Mouse (Mus musculus): ENCODE results near the gene Tnfrsf11a. TPM values are rescaled to one million over a fixed set of nuclear protein-coding genes. Genes with fewer than 3 reads are reported as not detected.
"Not testable (repeated sequence)": the region's sequence is repeated elsewhere in the genome, so short reads cannot be mapped to it uniquely, and the experiment has no call there.

Tnfrsf11a gene
- polyA plus RNA-seq, 1 experiment from 2014 or later, result 0.38 TPM

DNA sequence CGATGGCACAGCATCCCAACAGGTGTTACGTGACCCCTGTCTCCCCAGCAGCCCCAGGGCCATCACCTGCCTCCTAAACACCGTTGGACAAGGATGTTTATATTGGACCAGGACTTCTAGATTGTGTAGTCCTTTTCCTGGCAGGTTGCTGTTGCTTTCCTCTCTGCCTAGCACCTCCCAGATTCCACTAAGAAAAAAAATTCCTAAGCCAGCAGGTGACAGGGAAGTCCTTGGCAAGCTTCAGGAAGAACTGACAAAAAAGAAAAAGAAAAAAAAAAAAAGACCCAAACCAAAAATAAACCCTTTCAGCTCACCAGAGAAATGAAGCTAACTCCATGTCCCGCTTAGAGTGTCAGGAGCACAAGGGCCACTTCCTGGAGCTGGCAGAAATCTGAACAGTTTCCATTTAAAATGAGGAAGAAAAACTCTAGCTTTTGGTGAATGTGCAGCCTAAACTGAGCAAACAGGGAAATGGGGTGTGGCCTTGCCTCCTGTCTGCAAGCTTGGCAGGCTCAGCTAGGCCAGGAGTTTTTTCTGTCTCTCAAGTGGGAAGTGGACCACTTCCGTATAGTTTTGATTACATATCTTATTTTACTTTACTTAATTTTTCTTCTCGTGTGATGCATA, 6.3 kb downstream of the Tnfrsf11a start:
- no peak overlapping the region for H3K4me2 ChIP-seq
- WGBS (ENCODE audit: insufficient replicate concordance), result 29% methylated on average over 6 of the region's 6 CpGs
- no peaks in the 10 kb centered on the region for H3K4me1 ChIP-seq (replicated peaks)
- H3K27me3 ChIP-seq, result peaks cover 14% of the 10 kb centered on the region
- ATAC-seq (ENCODE audit: insufficient read depth), result peak; percentile 31; the same call in 1 of the 2 replicates
- H3K27ac ChIP-seq (replicated peaks), result no peak overlapping the region
- H3K9me3 ChIP-seq (replicated peaks), result no peaks in the 10 kb centered on the region
- H3K9ac ChIP-seq, result no peak overlapping the region
- H3K36me3 ChIP-seq (replicated peaks), result no peaks in the 10 kb centered on the region
- no peak overlapping the region for H3K4me3 ChIP-seq (replicated peaks)

DNA sequence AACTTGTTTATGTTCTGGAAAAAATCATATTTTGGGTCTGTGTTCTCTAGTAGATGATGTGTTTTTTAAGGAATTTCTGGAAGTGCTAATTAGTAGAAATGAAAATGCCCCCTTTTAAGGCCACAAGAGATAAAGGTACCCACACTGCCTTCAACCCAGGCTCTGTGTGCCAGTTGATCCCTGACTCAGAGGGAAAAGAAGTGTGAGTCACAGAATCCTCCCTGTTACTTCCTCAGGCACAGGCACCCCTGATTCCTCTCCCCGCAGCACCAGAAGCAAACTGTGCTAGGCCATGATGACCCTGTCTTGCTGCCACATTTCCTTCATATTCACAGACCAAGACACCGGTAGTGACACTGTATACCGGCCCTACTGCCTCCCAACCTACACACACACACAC, 9.6 kb downstream of the Tnfrsf11a start:
- no peaks in the 10 kb centered on the region for H3K4me1 ChIP-seq (replicated peaks)
- no peak overlapping the region for H3K4me3 ChIP-seq (replicated peaks)
- no peak overlapping the region for H3K27ac ChIP-seq (replicated peaks)
- 0 out of 2 replicates have a peak, but pooled peaks have one; percentile 5 for ATAC-seq (ENCODE audit: insufficient read depth)
- no peaks in the 10 kb centered on the region for H3K27me3 ChIP-seq
- no peak overlapping the region for H3K9ac ChIP-seq
- no peak overlapping the region for H3K4me2 ChIP-seq
- no peaks in the 10 kb centered on the region for H3K36me3 ChIP-seq (replicated peaks)
- 67% methylated on average over 3 of the region's 3 CpGs for WGBS (ENCODE audit: insufficient replicate concordance)
- H3K9me3 ChIP-seq (replicated peaks), result no peaks in the 10 kb centered on the region

DNA sequence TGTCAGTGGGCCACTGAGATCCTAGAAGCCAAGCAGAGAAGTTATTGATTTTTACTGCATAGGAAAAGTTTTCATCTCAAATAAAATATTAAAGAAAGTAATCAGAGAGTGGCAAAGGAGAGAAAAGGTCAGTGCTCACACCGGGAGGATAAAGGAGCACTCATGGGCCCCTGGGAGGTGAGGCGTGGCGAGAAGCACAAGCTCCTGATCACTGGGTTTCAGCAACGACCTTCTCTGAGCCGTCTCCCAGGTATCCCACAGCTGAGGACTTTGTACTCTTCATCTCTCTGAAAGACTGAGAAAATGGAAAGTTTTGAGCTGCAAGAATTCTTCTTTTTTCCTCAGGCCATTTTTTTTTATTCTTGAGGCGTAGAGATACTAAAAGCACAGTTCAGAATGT, 14.2 kb downstream of the Tnfrsf11a start:
- H3K36me3 ChIP-seq (replicated peaks), result no peaks in the 10 kb centered on the region
- H3K4me1 ChIP-seq (replicated peaks), result no peaks in the 10 kb centered on the region
- no peaks in the 10 kb centered on the region for H3K27me3 ChIP-seq
- 67% methylated on average over 6 of the region's 6 CpGs for WGBS (ENCODE audit: insufficient replicate concordance)
- no peaks in the 10 kb centered on the region for H3K9me3 ChIP-seq (replicated peaks)
- no peak overlapping the region for H3K9ac ChIP-seq
- no peak for ATAC-seq (ENCODE audit: insufficient read depth)
- no peak overlapping the region for H3K4me2 ChIP-seq
- H3K27ac ChIP-seq (replicated peaks), result no peak overlapping the region
- no peak overlapping the region for H3K4me3 ChIP-seq (replicated peaks)

DNA sequence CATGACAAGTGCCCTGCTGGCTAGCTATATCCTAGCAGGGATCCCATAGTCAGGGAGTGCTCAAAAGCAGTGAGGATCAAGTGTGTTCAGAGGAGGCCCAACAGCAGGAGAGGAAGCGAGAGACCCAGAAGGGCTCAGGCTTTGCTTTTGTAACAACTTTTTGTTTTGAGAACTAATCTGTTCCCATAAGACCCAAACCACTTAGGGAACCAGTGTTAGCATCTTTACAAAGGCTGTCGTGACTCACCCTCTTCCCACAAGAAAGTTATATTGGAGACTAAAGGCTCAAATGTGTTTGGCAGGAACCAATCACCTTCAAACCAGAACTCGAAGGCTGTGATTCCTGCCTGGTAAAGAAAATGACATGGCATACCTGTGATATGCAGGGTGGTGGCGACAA, 15.2 kb downstream of the Tnfrsf11a start:
- Histone ChIP-seq H3K4me3 (replicated peaks) (no peak overlapping the region), H3K36me3 (replicated peaks) (no peaks in the 10 kb centered on the region), H3K9me3 (replicated peaks) (no peaks in the 10 kb centered on the region), H3K27me3 (no peaks in the 10 kb centered on the region), H3K27ac (replicated peaks) (no peak overlapping the region), H3K4me2 (no peak overlapping the region), H3K4me1 (replicated peaks) (peaks cover 5% of the 10 kb centered on the region), H3K9ac (no peak overlapping the region)
- no peak for ATAC-seq (ENCODE audit: insufficient read depth)
- 54% methylated on average over 4 of the region's 4 CpGs for WGBS (ENCODE audit: insufficient replicate concordance)

DNA sequence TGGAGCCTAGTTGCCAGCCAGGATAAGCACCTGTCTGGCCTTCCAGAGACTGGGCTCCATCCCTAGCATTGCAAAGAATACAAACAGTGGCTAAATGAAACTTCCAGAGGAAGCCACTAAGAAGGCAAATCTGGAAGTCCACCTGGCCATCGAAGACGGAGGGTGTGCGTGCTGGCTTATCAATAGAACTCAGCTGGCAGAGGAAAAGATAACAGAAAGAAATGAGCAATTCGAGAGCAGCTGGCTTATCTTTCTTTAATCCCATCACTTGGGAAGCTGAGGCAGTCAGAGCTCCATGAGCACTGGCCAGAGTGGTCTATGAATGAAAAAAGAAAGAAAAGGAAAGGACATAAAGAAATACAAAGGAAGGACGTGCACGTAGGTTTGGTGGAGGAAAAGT, 20.1 kb downstream of the Tnfrsf11a start:
- whole genome bisulfite sequencing (ENCODE audit: insufficient replicate concordance), result 33% methylated on average over 6 of the region's 6 CpGs

DNA sequence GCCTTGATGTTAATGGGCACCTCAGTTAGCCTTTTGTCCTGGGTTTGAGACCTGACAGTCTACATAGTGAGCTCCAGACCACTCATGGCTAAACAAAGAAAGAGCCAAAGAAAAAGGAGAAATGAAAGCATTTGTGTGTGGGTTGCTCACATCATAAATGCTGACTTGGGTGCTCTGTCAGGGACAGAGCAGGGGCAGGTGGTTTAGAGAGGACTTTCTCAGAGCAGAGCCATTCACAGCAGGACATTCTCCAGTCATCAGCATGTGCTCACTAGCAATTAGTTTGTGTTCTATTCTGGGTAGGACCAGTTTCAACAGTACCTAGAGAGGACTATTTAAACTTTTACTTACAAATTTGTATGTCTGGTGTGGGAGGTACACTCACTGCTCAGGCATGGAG, 20.7 kb downstream of the Tnfrsf11a start:
- no peak overlapping the region for H3K27ac ChIP-seq (replicated peaks)
- H3K27me3 ChIP-seq, result no peaks in the 10 kb centered on the region
- H3K4me1 ChIP-seq (replicated peaks), result peaks cover 15% of the 10 kb centered on the region
- no peaks in the 10 kb centered on the region for H3K36me3 ChIP-seq (replicated peaks)
- no peaks in the 10 kb centered on the region for H3K9me3 ChIP-seq (replicated peaks)
- H3K4me3 ChIP-seq (replicated peaks), result no peak overlapping the region
- H3K9ac ChIP-seq, result no peak overlapping the region
- ATAC-seq (ENCODE audit: insufficient read depth), result no peak
- no peak overlapping the region for H3K4me2 ChIP-seq

More for the DNA sequence above, 20.1 kb downstream of the Tnfrsf11a start:
- Histone ChIP-seq H3K4me2 (no peak overlapping the region), H3K4me3 (replicated peaks) (no peak overlapping the region), H3K27me3 (no peaks in the 10 kb centered on the region), H3K9ac (no peak overlapping the region), H3K27ac (replicated peaks) (no peak overlapping the region), H3K9me3 (replicated peaks) (no peaks in the 10 kb centered on the region), H3K36me3 (replicated peaks) (no peaks in the 10 kb centered on the region), H3K4me1 (replicated peaks) (peaks cover 15% of the 10 kb centered on the region)
- ATAC-seq (ENCODE audit: insufficient read depth), result peak; percentile 34; the same call in 1 of the 2 replicates

DNA sequence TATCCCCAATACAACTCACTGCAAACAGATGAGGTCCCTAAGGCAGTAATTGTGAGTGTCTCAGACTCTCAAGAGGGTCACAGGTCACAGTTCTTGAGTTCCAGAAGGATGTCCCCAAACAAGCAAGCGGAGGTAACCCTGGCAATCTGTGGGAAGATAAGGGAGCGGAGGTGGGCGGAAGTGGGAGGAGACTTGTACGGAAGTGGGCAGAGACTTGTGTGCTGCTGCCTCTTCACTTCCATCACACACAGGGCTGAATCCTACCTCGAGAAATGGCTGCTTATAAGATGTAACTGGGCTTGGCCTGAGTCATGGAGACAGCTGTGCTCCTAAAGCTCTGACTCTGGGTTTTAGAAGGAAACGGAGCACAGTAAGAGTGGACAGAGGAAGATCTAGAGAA, 22.4 kb downstream of the Tnfrsf11a start:
- no peaks in the 10 kb centered on the region for H3K36me3 ChIP-seq (replicated peaks)
- H3K9ac ChIP-seq, result no peak overlapping the region
- no peak overlapping the region for H3K27ac ChIP-seq (replicated peaks)
- ATAC-seq (ENCODE audit: insufficient read depth), result no peak
- H3K9me3 ChIP-seq (replicated peaks), result no peaks in the 10 kb centered on the region
- H3K4me1 ChIP-seq (replicated peaks), result peaks cover 15% of the 10 kb centered on the region
- H3K4me3 ChIP-seq (replicated peaks), result no peak overlapping the region
- H3K4me2 ChIP-seq, result peak overlapping the region; percentile 29; the same call in 1 of the 2 replicates
- no peaks in the 10 kb centered on the region for H3K27me3 ChIP-seq
- WGBS (ENCODE audit: insufficient replicate concordance), result 18% methylated on average over 6 of the region's 6 CpGs

DNA sequence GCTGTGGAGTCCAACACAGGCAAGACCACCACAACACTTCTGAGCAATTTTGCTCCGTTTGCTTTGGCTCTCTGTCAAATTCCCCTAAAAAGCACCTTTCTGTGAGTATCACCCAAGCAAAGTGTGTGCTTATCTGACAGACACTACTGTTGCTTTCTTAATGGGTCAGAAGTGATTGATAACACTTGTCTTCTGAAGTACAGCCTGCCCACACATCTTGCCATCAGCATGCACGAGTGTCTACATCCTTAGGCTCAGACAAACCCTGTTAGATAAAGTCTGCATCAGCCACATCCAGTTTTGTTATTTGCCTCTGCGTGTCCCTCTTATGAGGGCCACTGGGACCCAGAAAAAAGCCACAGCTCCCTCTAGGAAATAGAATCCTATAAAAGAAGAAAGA, 23.8 kb downstream of the Tnfrsf11a start:
- H3K36me3 ChIP-seq (replicated peaks), result no peaks in the 10 kb centered on the region
- H3K4me1 ChIP-seq (replicated peaks), result peaks cover 15% of the 10 kb centered on the region
- H3K27me3 ChIP-seq, result no peaks in the 10 kb centered on the region
- H3K4me3 ChIP-seq (replicated peaks), result no peak overlapping the region
- H3K4me2 ChIP-seq, result no peak overlapping the region
- no peaks in the 10 kb centered on the region for H3K9me3 ChIP-seq (replicated peaks)
- no peak overlapping the region for H3K9ac ChIP-seq
- WGBS (ENCODE audit: insufficient replicate concordance), result 20% methylated on average over 3 of the region's 3 CpGs
- ATAC-seq (ENCODE audit: insufficient read depth), result no peak
- H3K27ac ChIP-seq (replicated peaks), result no peak overlapping the region

DNA sequence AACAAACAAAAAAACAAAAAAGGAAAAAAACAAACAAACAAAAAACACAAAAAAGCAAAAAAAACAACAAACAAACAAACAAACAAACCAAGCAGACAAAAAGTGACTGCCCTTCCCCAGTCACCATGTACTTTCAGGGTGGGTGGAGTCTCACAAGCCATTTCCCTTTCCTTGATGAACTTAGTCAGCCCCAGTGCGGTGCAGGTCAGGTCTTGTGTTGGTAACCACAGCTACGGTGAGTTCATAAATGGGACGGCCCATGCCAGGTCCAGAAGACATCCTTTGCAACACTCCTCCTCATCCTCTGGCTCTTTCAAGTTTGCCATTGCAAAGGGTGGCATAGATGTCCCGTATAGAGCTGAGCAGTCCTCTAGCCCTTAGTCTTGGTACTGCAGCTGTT, 25.0 kb downstream of the Tnfrsf11a start:
- H3K9ac ChIP-seq, result no peak overlapping the region
- H3K4me2 ChIP-seq, result no peak overlapping the region
- H3K4me1 ChIP-seq (replicated peaks), result peaks cover 11% of the 10 kb centered on the region
- no peak for ATAC-seq (ENCODE audit: insufficient read depth)
- H3K36me3 ChIP-seq (replicated peaks), result no peaks in the 10 kb centered on the region
- no peak overlapping the region for H3K4me3 ChIP-seq (replicated peaks)
- H3K9me3 ChIP-seq (replicated peaks), result no peaks in the 10 kb centered on the region
- H3K27me3 ChIP-seq, result no peaks in the 10 kb centered on the region
- WGBS (ENCODE audit: insufficient replicate concordance), result 54% methylated on average over 4 of the region's 4 CpGs
- H3K27ac ChIP-seq (replicated peaks), result no peak overlapping the region

DNA sequence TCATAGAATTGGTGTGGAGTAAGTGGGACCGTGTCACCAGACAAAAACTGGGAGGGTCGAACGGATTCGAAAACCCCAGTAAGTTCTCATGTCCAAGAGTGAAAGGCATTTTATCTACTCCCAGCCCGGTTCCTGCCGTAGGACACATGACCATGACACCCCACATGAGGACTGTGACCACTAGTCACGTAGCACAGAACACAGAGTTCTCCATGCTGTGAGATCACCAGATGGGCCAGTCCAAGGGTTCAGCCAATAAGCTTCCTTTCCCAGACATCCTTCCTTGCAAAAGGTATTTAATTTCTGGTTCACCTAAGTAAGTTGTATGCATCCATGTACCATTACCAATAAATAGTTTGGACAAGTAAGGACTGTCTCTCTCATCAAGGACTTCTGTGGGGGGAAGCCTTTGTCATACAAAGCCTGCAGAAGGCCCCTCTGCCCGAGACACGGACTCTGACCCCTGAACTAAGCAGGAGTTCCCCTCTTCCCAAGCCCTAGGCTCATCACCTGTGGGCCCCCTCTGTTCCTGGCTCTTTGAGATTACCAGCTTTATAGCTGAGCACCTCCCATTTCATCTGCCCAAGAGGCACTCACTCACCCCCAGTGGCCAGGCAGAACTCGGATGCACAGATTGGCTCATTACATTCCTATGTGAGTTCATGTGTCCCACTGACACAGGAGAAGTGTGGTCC, 26.7 kb downstream of the Tnfrsf11a start:
- Histone ChIP-seq H3K27me3 (no peaks in the 10 kb centered on the region), H3K4me2 (no peak overlapping the region), H3K9me3 (replicated peaks) (no peaks in the 10 kb centered on the region), H3K4me1 (replicated peaks) (peaks cover 8% of the 10 kb centered on the region), H3K4me3 (replicated peaks) (no peak overlapping the region), H3K9ac (no peak overlapping the region), H3K36me3 (replicated peaks) (no peaks in the 10 kb centered on the region), H3K27ac (replicated peaks) (no peak overlapping the region)
- 69% methylated on average over 10 of the region's 10 CpGs for WGBS (ENCODE audit: insufficient replicate concordance)
- no peak for ATAC-seq (ENCODE audit: insufficient read depth)

DNA sequence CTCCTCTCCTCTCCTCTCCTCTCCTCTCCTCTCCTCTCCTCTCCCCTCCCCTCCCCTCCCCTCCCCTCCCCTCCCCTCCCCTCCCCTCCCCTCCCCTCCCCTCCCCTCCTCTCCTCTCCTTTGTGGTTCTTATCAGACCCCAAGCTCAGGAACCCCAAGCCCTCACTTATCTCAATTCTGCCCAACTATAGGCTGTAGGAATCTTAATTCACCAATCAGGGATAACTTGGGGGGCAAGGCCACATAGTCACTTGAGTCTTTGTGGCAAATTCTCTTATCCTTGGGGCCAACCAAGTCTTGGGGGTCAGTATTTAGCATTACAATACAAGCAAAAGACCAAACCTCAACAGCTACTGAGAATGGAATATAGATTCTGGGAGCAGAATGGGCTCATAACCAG, 31.5 kb downstream of the Tnfrsf11a start:
- H3K36me3 ChIP-seq (replicated peaks); H3K27ac ChIP-seq (replicated peaks); H3K4me3 ChIP-seq (replicated peaks); ATAC-seq (ENCODE audit: insufficient read depth); H3K4me2 ChIP-seq; H3K4me1 ChIP-seq (replicated peaks); H3K9me3 ChIP-seq (replicated peaks); H3K9ac ChIP-seq; H3K27me3 ChIP-seq: not testable (repeated sequence)
